Mouse (Mus musculus) CD8-positive naive resting alpha-beta T cell, adult 2 months (primary cell): ENCODE data around the gene Eml3.
"Not testable (repeated sequence)": the region's sequence is repeated elsewhere in the genome, so short reads cannot be mapped to it uniquely, and the experiment has no call there.

ENCODE experiments used
- DNase-seq, 2 experiments: peaks; one replicate each; pipeline ENCODE4 v3.0.0; 2022; ENCODE audit warnings: low read depth in 2 of 2, low spot score in 2 of 2

Gene Eml3

DNA sequence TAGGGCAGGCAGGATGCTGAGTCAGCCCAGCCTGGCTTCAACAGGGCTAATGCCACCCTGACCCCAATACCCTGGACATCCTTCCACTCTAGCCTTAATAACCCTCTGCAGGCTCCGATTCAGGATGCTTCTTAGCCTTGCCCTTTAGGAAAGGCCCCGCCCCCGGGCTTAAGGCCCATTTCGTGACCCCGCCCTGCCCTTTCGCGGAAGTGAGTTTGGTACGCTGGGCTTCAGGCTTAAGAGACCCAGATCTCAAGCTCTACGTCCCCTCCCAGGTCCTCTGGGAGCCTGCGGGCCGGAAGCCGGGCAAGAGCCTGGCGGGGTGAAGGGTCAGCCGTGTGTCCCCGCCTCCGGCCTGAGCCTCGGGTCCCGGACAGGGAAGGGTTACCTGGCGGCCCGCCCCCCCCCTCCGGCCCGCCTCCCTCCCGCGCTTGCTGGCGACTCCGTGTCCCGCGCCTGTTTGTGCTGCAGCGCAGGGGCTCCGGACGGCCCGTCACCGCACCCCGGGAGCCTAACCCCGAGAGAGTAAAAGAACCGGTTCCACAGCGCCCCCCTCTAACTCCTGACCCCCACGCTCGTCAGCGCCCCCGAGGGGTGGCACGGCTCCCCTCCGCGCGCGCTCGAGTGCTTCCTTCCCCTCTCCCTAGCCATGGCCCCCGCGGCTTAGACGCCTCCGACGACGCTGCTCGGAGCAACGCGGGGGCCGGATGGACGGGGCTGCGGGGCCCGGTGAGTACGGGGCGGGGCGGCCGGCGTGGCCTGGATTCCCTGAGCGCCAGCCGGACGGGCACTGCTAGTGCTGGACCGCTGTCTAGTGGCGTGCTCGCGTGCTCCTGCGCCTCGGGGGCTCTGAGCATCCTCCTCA is at the start of gene Eml3, which contains the start of gene Rom1:
Gene Eml3 (plus strand): TSS at position 329 of the 865 bp plus-strand sequence.
Gene Rom1 (minus strand): TSS at position 133 of the 865 bp plus-strand sequence.
- peak; percentile 77 to 83 for DNase-seq

DNA sequence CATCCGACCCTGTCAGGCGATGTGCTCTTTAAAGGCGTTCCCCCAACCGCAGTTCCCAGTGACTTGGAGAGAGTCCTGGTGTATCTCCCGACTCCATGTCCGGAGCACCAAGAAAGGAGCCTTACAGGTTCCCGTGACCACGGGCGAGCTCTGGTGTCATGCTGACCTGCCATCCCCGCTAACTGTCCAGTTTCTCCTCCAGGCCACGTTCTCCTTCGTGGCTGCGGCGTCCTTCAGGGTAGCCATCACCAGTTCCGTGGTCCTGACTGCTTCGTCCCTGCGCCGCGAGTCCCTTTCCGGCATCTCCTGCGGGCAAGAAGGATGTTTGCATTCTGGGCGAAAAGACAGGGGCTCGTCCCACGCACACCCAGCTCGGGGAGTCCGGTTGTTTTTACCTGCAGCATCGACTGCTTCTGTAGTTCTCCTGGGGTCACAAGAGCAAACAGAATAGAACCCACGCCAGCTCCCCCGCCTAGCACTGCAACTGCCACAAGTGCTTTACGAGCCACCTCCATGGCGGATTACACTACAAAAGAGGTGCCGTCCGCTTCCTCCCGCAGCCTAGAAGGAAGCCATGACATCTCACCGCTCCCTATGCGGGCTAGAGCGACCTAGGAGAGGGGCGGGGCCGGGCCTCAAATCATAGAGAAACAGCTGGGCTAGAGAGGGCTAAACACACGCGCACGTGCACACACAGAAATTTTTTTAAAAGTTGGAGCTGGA is 48.9 kb upstream of the Eml3 start, which contains the start of gene Uqcc3:
Gene Uqcc3 (minus strand): TSS at position 613 of the 723 bp plus-strand sequence.
- peak; percentile 83 to 90 for DNase-seq

DNA sequence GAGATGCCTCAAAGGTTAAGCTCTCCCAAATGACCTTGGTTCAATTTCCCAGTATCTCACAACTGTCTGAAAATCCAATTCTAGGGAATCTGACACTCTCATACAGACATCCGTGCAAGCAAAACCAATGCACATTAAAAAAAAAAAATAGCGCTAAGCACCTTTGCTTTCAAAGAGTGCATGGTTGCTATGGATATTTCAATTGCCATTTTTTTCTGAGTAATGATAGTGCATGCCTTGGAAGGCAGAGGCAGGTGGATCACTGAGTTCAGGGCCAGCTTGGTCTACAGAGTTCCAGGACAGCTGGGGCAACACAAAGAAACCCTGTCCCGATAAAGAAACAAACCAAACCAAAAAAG is 48.3 kb upstream of the Eml3 start:
- DNase-seq, result no peak

DNA sequence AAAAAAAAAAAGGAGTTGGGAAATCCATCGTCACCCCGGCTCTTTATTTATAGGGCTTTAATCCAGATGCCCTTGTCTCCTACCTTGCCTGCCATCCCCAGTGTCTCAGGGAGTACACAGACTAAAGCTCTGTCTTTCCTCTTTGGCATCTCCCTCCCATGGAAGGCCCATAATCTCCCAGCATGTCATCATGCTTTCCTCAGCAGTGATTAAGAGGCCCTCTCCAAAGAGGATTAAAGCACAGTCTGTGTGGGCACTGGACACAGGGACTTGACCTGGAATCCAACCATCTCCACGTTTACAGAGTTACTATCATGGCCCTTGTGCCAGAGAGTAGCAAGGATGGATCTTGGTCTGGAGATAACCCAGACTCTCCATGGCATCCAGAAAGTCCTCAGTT is 45.7 kb upstream of the Eml3 start, which contains the start of the genes Lbhd1 and Gm49403:
Gene Lbhd1 (plus strand): TSS at position 117 of the 400 bp plus-strand sequence.
Gene Gm49403 (plus strand): TSS at position 315 of the 400 bp plus-strand sequence.
- DNase-seq, result no peak

DNA sequence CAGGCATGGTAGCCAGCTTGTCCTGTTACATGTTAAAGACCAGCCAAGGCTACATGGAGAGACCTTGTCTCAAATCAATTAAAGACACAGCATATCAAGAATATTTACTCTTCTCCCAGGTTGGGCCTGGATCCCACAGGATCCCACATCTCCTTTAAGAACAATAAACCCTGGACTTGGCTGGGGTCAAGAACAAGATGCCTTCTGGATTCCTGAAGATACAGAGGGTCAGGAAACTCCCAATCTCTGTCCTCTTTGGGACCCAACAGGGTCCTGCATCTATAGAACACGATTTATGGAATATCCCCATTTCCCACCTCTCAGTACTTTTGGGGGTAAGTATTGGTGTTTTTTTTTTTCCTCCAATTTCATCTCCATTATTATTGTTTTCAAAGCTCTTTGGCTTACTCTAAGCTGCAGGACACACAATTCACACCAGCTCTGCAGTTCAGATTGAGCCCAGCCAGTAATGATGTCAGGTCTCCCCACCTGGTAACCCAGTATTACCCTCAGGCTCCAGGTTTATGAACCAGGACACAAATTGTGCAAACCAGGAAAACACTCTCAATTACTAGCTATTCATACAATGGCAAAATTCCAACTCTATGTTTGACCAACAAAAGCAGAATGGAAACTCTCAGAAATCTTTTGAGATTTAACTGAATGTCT is 42.3 kb upstream of the Eml3 start:
- no peak for DNase-seq

DNA sequence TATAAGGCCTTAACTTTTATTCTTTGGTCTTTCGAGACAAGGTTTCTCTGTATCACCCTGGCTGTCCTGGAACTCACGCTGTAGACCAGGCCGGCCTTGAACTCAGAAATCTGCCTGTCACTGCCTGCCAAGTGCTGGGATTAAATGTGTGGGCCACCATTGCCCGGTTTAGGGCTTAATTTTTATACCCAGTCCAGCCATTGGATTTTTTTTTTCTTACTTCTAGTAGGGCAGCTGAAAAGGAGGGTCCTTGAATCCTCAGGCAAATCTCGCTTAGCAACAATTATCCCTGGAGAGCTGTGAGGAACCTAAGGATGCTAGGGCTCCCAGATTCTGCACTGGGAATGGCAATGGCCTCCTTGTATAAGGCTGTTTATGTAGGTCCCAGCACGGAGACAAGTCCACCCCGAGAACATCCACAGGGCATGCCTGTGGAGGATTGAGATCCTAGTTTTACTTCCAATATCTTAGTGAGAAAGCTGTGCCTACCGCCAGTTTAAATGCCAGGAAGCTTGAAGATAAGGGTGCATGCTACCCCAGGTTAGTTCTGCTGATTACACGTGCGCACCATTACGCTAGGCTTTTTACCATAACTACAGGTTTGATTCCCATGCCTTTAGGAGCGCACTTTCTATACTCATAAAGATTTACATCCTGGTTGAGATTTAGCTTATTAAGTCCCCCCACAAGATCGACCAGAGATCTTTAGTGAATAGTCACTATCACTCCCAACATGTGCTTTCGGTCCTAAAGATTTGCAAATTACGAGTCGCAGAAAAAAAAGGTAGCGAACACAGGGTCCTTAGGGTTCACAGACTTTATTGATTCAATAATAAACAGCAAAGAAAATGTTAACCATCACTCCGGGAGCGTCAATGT is 41.5 kb upstream of the Eml3 start:
- no peak for DNase-seq

DNA sequence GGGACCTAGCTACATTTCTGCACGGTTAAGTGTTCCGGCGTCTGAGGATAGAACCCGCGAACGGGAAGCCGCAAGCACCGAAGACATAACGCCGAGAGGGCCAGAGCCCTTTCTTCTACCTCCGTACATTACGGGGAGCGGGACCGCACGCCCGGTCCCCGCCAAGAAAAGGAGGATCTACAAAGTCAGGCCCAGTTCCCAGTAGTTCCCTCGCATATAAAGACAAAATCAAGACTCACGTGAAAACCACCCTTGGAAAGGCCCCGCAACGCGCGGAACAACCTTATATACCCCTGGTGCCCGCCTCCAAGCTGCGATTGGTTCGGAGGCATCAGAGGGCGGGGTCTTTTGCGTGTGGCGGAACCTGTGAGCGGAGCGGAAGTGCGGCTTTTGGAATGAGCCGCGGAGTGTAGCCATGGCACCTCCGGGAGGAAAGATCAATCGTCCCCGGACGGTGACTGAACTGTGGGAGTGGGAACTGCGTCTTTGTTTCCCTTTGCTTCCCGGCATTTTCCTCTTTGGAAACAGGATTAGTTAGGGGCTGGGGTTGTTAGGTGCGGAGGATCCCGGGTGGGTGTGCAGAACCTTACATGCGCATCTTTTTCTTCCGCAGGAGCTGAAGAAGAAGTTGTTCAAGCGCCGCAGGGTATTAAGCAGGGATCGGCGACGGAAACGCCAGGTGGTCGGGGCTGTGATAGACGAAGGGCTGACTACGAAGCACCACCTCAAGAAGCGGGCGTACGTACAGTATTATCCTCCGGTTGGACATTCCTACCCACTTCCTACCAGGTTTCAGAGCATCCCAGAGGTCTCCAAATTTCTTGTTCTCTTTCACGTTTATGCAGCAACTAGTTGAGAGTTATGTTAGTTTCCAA is 40.6 kb upstream of the Eml3 start, which contains the start of the genes 1810009A15Rik and Gm49416:
Gene 1810009A15Rik (plus strand): TSS at position 343 of the 875 bp plus-strand sequence.
Gene Gm49416 (plus strand): TSS at position 416 of the 875 bp plus-strand sequence.
- peak; percentile 94 for DNase-seq

DNA sequence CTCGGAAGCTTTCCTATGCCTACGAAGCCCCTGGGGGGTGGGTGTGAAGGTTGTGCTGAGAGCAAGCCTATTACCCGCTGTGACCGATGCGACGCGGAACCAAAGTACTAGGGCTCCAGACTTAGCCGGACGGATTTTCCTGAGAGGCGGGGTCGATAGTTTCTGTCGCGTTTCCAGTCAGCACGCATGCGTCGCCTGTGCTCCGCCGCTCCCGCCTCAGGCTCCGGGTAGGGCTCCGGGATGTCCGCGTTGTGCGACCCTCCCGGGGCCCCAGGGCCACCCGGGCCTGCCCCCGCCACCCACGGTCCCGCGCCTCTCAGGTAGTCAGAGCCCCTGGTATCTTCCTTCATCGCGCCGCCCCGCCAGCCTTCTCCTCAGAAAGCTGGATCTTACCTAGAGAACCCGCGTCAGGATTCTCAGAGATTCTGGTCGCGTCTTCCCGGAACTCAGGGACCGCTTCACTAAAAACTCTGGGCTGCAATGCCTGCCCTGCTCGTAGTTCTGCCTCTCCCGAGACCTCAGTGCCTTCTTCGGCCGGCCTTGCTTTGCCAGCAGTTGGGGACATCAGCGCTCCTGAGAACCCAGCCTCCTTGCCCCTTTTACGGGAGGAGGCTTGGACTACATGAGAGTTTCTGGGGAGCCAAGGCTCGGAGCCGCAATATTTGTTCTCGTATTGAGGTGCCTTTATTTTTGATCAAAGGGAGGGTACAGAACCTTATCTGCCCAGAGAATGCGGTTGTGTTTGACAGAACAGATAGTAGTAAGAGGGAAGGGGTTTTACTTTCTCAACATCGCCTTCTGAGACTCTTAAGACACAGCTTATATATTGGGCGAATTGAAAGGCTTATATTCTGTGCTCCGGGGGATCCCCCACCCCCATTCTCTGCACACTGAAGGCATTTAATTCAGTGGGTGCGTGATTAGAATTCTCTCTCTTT is 36.3 kb upstream of the Eml3 start, which contains the start of gene Ints5:
Gene Ints5 (plus strand): TSS at position 177 of the 938 bp plus-strand sequence.
- DNase-seq, result peak; percentile 76 to 85

DNA sequence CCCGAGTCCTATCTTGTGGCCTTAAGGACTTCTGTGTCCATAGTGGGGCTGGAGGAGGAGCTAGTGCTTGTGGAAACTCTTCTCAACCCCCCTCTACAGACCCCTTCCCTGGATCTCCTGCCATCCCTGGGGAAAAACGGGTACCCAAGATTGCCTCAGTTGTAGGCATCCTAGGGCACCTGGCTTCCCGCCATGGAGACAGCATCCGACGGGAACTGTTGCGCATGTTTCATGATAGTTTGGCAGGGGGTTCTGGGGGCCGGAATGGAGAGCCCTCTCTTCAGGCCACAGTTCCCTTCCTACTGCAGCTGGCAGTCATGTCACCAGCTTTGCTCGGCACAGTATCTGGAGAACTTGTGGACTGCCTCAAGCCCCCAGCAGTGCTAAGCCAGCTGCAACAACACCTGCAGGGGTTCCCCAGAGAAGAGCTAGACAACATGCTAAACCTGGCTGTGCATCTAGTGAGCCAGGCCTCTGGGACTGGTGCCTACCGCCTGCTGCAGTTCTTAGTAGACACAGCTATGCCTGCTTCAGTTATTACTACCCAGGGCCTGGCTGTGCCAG is 33.9 kb upstream of the Eml3 start:
- DNase-seq, result no peak

DNA sequence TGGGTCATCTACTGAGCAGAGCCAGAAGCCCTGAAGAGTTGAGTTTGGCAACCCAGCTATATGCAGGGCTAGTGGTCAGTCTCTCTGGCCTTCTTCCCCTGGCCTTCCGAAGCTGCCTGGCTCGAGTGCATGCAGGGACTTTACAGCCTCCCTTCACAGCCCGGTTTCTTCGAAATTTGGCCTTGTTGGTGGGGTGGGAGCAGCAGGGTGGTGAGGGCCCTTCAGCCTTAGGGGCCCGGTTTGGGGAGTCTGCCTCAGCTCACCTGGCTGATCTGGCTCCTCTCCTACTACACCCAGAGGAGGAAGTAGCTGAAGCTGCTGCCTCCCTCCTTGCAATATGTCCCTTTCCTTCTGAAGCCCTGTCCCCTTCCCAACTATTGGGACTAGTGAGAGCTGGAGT is 33.1 kb upstream of the Eml3 start:
- DNase-seq, result not testable (repeated sequence)

DNA sequence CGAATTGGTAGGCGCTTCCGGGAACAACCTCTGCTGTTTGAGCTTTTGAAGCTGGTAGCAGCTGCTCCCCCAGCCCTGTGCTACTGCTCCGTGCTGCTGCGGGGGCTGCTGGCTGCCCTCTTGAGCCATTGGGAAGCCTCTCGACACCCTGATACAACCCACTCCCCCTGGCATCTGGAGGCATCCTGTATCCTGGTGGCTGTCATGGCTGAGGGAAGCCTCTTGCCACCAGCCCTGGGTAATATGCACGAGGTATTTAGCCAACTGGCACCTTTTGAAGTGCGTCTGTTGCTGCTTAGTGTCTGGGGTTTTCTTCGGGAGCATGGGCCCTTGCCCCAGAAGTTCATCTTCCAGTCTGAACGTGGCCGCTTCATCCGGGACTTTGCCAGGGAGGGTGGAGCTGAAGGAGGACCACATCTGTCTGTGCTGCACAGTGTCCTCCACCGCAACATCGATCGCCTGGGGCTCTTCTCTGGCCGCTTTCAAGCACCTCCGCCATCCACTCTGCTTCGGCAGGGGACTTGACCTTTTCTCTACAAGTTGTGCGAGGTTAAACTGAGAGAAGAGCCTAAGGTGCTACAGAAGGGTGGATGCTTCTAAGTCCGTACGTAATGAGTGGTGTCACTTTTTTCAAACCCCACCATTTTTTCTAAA is 32.0 kb upstream of the Eml3 start:
- DNase-seq, result not testable (repeated sequence)

DNA sequence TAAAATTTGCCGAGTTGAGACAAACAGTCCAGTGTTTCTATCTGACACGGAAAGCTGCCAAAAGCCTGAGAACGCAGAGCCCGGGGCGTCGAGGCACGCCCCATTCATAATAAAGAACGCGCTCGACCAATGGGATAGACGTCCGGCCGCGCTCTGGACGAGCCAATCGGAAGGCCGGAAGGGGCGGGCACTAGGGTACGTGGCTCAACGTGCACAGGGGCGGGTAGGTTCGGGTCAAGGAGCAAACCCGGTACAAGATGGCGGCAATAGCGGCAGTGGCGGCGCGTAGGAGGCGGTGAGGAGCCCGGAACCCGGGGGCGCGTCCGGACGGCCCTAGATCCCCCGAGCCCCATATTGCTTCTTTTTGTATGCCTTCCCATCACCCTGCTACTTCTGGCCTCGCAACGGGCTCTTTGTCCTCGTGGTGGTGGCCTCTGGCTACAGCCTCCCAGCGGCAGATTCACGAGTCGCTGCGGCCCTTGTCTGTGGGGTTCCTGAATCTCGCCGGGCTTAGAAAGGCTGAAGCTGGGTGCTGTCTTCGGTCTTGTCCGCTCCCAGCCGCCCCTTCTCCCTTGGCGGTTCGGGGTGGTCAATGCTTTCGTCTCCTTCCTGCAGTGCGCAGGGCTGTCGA is 31.4 kb upstream of the Eml3 start, which contains the start of gene Ganab:
Gene Ganab (plus strand): TSS at position 207 of the 631 bp plus-strand sequence.
- peak; percentile 90 to 92 for DNase-seq

DNA sequence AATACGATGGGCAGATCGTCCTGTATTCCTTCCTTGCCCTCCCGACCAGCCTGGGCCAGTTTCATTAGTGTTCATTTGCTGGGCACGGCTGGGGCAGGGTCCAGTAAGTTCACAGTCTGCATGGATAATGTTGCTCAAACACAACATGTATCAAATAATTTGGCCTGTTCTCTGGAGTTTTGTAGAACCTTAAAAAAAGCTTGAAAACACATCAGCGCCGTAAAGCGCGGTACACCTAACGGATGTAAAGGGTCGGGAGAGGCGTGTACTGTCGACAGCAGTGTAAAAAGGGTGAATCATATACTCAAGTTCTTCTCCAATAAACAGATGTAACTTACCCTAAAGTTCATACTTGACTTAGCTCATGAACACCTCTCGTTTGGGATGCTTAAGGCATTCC is 30.8 kb upstream of the Eml3 start:
- peak in 1 of 2 experiments; percentile 18 for DNase-seq

DNA sequence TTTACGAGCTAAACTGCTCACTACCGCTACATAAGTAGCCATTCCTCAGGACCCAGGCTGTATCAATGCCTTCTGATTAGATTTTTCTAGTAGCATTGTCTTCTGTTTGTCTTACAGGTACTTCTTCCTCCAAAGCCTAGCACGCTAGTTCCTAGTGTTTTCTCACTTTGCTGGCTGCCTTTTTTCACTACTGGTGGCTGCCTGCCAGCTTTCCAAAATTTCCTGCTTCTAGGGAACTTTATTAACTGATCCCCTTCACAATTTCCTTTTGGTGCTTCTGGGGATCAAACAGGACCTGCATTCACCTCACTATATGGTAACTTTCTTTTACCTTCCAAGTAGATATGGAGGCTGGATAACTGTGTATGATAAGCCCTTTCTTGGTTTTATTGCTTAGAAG is 30.3 kb upstream of the Eml3 start:
- DNase-seq, result no peak

DNA sequence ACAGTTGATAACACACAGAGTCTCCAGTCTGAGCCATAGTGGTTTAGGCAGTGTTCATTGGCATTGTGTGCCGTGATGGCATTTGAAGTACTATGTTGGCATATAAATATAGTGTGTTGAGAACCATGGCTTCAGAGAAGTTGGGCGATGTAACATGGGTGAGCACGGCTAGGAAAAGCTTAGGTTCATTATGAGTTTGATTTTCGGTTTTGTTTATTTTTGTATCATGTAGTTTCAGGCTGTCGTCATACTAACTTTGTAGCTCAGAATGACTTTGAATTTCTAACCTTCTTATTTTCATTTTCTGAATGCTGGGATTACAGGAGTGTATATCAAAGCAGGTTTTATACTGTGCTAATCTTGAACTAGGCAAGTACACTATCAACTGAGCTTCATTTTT is 25.9 kb upstream of the Eml3 start:
- DNase-seq, result no peak

DNA sequence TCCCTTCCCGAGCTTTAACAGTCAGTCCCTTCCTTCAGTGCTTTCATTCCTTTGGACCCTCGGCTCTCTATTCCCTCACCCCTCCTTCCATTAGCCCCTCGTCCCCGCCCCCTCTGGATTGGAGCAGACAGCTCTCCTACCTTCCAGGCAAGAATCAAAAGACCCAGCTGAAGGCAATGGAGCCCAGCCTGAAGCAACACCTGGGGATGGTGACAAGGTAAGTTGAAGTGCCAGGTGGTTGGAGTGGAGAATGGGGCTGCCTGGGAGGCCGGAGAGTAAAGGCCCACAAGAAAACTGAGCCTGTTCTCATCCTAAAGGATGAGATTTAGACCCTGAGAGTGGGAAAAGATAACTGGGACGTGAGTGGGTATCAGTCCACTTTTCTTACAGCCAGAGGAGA is 20.8 kb upstream of the Eml3 start:
- DNase-seq, result no peak

DNA sequence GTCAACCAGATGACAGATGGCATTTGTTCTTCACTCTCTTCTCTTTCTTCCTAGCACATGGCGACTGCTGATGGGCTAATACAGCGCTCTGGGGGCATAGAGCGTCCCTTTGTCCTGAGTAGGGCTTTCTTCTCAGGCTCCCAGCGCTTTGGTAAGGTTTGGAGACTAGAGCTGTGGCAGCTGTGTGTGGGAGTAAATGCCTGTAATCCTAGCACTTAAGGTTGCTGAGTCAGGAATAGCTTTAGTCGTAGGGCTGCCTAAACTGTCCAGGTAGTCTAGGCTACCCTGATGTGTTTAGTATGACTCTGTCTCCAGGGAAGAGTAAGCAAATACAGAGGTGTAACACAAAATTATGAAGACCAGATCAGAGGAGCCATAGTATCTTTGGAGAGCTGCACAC is 17.5 kb upstream of the Eml3 start:
- no peak for DNase-seq
